8 mouse cellular contexts compared by ENCODE assay signal in genomic region chr5:43235186-43235785, GRCm38 (mm10). TPM values are rescaled to one million over a fixed set of nuclear protein-coding genes. Genes with fewer than 3 reads are reported as not detected.
A peak's percentile ranks its signal among the peaks of the same experiment; 100 is the strongest.
DNase-seq lines count a peak whose midpoint lies in the region; ATAC-seq and TF ChIP-seq lines count a peak whose summit lies in the region.

No protein-coding gene starts in this region.

- H3K9ac ChIP-seq in neural tube, embryonic 11.5 days (ENCODE audit: low read length), result peak overlapping the region; percentile 90
- H3K9ac ChIP-seq in forebrain, embryonic 16.5 days (replicated peaks; ENCODE audit: low read depth, low read length), result peak overlapping the region; percentile 97
- H3K9ac ChIP-seq in hindbrain, embryonic 16.5 days (ENCODE audit: low read depth, low read length), result peak overlapping the region; percentile 99
- H3K9ac ChIP-seq in limb, embryonic 11.5 days (ENCODE audit: low read length), result peak overlapping the region; percentile 81
- peak overlapping the region; percentile 96 for H3K9ac ChIP-seq in stomach, postnatal 0 days (ENCODE audit: low read length)

- peak; percentile 55 for DNase-seq in neural tube, embryonic 11.5 days (ENCODE audit: low spot score)
- no peak for DNase-seq in neural tube, embryonic 10.5 days (ENCODE audit: extremely low spot score, low spot score)
- DNase-seq in adrenal gland, postnatal 36 days, result peak; percentile 65 to 79
- DNase-seq in limb, embryonic 11.5 days (ENCODE audit: low spot score), result no peak
- peak; percentile 60 for DNase-seq in midbrain, embryonic 10.5 days (ENCODE audit: low spot score)
- DNase-seq in stomach, postnatal 0 days (ENCODE audit: low spot score), result no peak

- no peak for ATAC-seq in neural tube, embryonic 11.5 days (ENCODE audit: insufficient read depth, low FRiP score, low TSS enrichment)
- no peak for ATAC-seq in forebrain, embryonic 16.5 days
- ATAC-seq in hindbrain, embryonic 16.5 days, result no peak
- no peak for ATAC-seq in limb, embryonic 11.5 days (ENCODE audit: insufficient number of reproducible peaks, low FRiP score, low TSS enrichment, low read depth)
- no peak for ATAC-seq in stomach, postnatal 0 days (ENCODE audit: low FRiP score, low TSS enrichment)

- no peak for TF ChIP-seq CTCF in stomach, postnatal 0 days (IDR thresholded peaks at IDR 0.05; ENCODE audit: low read depth)

- H3K9me3 ChIP-seq in neural tube, embryonic 11.5 days (ENCODE audit: control insufficient read depth, low read length), result no peaks in the 10 kb centered on the region
- no peaks in the 10 kb centered on the region for H3K9me3 ChIP-seq in forebrain, embryonic 16.5 days (ENCODE audit: control insufficient read depth, low read length)
- no peaks in the 10 kb centered on the region for H3K9me3 ChIP-seq in hindbrain, embryonic 16.5 days (ENCODE audit: control insufficient read depth, low read length)
- H3K9me3 ChIP-seq in limb, embryonic 11.5 days (ENCODE audit: control insufficient read depth, low read length), result no peaks in the 10 kb centered on the region
- H3K9me3 ChIP-seq in midbrain, embryonic 10.5 days (replicated peaks), result no peaks in the 10 kb centered on the region
- no peaks in the 10 kb centered on the region for H3K9me3 ChIP-seq in stomach, postnatal 0 days (ENCODE audit: control insufficient read depth, low read length)

- TF ChIP-seq EP300 in stomach, postnatal 0 days (optimal IDR thresholded peaks at IDR 0.05), result no peak

- peak overlapping the region; percentile 89 for H3K4me3 ChIP-seq in neural tube, embryonic 11.5 days (ENCODE audit: low read depth, low read length)
- peak overlapping the region; percentile 98 for H3K4me3 ChIP-seq in forebrain, embryonic 16.5 days (replicated peaks; ENCODE audit: low read length)
- H3K4me3 ChIP-seq in hindbrain, embryonic 16.5 days (ENCODE audit: low read length), result peak overlapping the region; percentile 100
- H3K4me3 ChIP-seq in limb, embryonic 11.5 days (ENCODE audit: low read depth, low read length), result peak overlapping the region; percentile 84
- peak overlapping the region; percentile 93 for H3K4me3 ChIP-seq in midbrain, embryonic 10.5 days
- H3K4me3 ChIP-seq in stomach, postnatal 0 days (ENCODE audit: low read depth, low read length), result peak overlapping the region; percentile 93

- no peaks in the 10 kb centered on the region for H3K4me1 ChIP-seq in neural tube, embryonic 11.5 days (ENCODE audit: control insufficient read depth, insufficient read depth, low read length)
- peaks cover 8% of the 10 kb centered on the region for H3K4me1 ChIP-seq in forebrain, embryonic 16.5 days (replicated peaks; ENCODE audit: control insufficient read depth, insufficient read depth, low read length)
- peaks cover 13% of the 10 kb centered on the region for H3K4me1 ChIP-seq in hindbrain, embryonic 16.5 days (ENCODE audit: control insufficient read depth, insufficient read depth, low read depth, low read length)
- H3K4me1 ChIP-seq in limb, embryonic 11.5 days (ENCODE audit: control insufficient read depth, insufficient read depth, low read length), result no peaks in the 10 kb centered on the region
- peaks cover 23% of the 10 kb centered on the region for H3K4me1 ChIP-seq in midbrain, embryonic 10.5 days
- H3K4me1 ChIP-seq in stomach, postnatal 0 days (replicated peaks; ENCODE audit: control insufficient read depth, insufficient read depth), result no peaks in the 10 kb centered on the region

- no peaks in the 10 kb centered on the region for H3K27me3 ChIP-seq in neural tube, embryonic 11.5 days (ENCODE audit: control insufficient read depth, insufficient read depth, low read length)
- H3K27me3 ChIP-seq in forebrain, embryonic 16.5 days (replicated peaks; ENCODE audit: control insufficient read depth, insufficient read depth, low read length), result peaks cover 2% of the 10 kb centered on the region; the same call in 1 of the 2 replicates
- H3K27me3 ChIP-seq in hindbrain, embryonic 16.5 days (replicated peaks; ENCODE audit: control insufficient read depth, insufficient read depth, low read length), result no peaks in the 10 kb centered on the region
- no peaks in the 10 kb centered on the region for H3K27me3 ChIP-seq in limb, embryonic 11.5 days (ENCODE audit: control insufficient read depth, insufficient read depth, low read length)
- H3K27me3 ChIP-seq in midbrain, embryonic 10.5 days (ENCODE audit: low read depth, poor library complexity, severe bottlenecking), result peaks cover 27% of the 10 kb centered on the region
- H3K27me3 ChIP-seq in stomach, postnatal 0 days (ENCODE audit: control insufficient read depth, insufficient read depth, low read length), result no peaks in the 10 kb centered on the region

- WGBS in neural tube, embryonic 11.5 days, result 2% methylated on average over 27 of the region's 27 CpGs
- WGBS in forebrain, embryonic 16.5 days, result 2% methylated on average over 27 of the region's 27 CpGs
- 1% methylated on average over 27 of the region's 27 CpGs for WGBS in hindbrain, embryonic 16.5 days
- WGBS in limb, embryonic 11.5 days, result 2% methylated on average over 27 of the region's 27 CpGs
- 3% methylated on average over 27 of the region's 27 CpGs for WGBS in midbrain, embryonic 10.5 days
- 2% methylated on average over 27 of the region's 27 CpGs for WGBS in stomach, postnatal 0 days

- H3K4me2 ChIP-seq in neural tube, embryonic 11.5 days (ENCODE audit: low read depth), result peak overlapping the region; percentile 86
- peak overlapping the region; percentile 82 for H3K4me2 ChIP-seq in forebrain, embryonic 16.5 days (ENCODE audit: low read length)
- peak overlapping the region; percentile 74 for H3K4me2 ChIP-seq in hindbrain, embryonic 16.5 days (ENCODE audit: low read length)
- peak overlapping the region; percentile 99 for H3K4me2 ChIP-seq in limb, embryonic 11.5 days (ENCODE audit: low read depth, severe bottlenecking)
- H3K4me2 ChIP-seq in stomach, postnatal 0 days (replicated peaks; ENCODE audit: low read depth), result peak overlapping the region; percentile 85

- H3K27ac ChIP-seq in neural tube, embryonic 11.5 days (ENCODE audit: low read depth, low read length), result peak overlapping the region; percentile 96
- peak overlapping the region; percentile 96 for H3K27ac ChIP-seq in forebrain, embryonic 16.5 days (ENCODE audit: low read length)
- peak overlapping the region; percentile 100 for H3K27ac ChIP-seq in hindbrain, embryonic 16.5 days (ENCODE audit: low read depth, low read length)
- H3K27ac ChIP-seq in limb, embryonic 11.5 days (replicated peaks; ENCODE audit: low read depth, low read length), result no peak overlapping the region
- H3K27ac ChIP-seq in midbrain, embryonic 10.5 days (replicated peaks), result peak overlapping the region; percentile 93
- H3K27ac ChIP-seq in stomach, postnatal 0 days (replicated peaks), result peak overlapping the region; percentile 99

- no peaks in the 10 kb centered on the region for H3K36me3 ChIP-seq in neural tube, embryonic 11.5 days (ENCODE audit: control insufficient read depth, insufficient read depth, low read length)
- no peaks in the 10 kb centered on the region for H3K36me3 ChIP-seq in forebrain, embryonic 16.5 days (ENCODE audit: control insufficient read depth, insufficient read depth)
- no peaks in the 10 kb centered on the region for H3K36me3 ChIP-seq in hindbrain, embryonic 16.5 days (ENCODE audit: control insufficient read depth, insufficient read depth, low read length)
- H3K36me3 ChIP-seq in limb, embryonic 11.5 days (ENCODE audit: control insufficient read depth, insufficient read depth, low read length), result no peaks in the 10 kb centered on the region
- no peaks in the 10 kb centered on the region for H3K36me3 ChIP-seq in midbrain, embryonic 10.5 days
- no peaks in the 10 kb centered on the region for H3K36me3 ChIP-seq in stomach, postnatal 0 days (ENCODE audit: control insufficient read depth, insufficient read depth, low read length)

RNA-seq across cellular contexts. Expression of gene Cpeb2, which starts 2.3 kb away (rescaled TPM):
- polyA plus RNA-seq in neural tube, embryonic 11.5 days (2014; fragmentation: Nextera tagmentation; extraction: Ambion mirVana), result 5.2 and 6.9 TPM in 2 replicates
- 10 to 100 TPM; 37.9 to 38.9 TPM for total RNA-seq in adrenal gland, postnatal 36 days (2021)
- polyA plus RNA-seq in forebrain, embryonic 16.5 days (2015; fragmentation: Nextera tagmentation; extraction: Ambion mirVana), result 7.4 and 8.1 TPM in 2 replicates
- polyA plus RNA-seq in hindbrain, embryonic 16.5 days (2015; fragmentation: Nextera tagmentation; extraction: Ambion mirVana), result 13.2 and 14.6 TPM in 2 replicates
- polyA plus RNA-seq in limb, embryonic 11.5 days (2014; fragmentation: Nextera tagmentation; extraction: Ambion mirVana), result 0.56 and 1.2 TPM in 2 replicates
- polyA plus RNA-seq in midbrain, embryonic 10.5 days (2016; fragmentation: Nextera tagmentation; extraction: Ambion mirVana), result 2.3 and 2.8 TPM in 2 replicates
- 7.2 and 7.3 TPM in 2 replicates for polyA plus RNA-seq in stomach, postnatal 0 days (2015; fragmentation: Nextera tagmentation; extraction: Ambion mirVana)

Comparison
In these comparisons a context has a peak if more than half of its experiments do, and no peak if none do; other contexts are left out.
1. DNase-seq: peak in neural tube, embryonic 11.5 days (single experiment), adrenal gland, postnatal 36 days (2 of 2) and midbrain, embryonic 10.5 days (single experiment); none in neural tube, embryonic 10.5 days (single experiment), limb, embryonic 11.5 days (single experiment) and stomach, postnatal 0 days (single experiment).
2. Peak in every context shown above with its lines, with median percentiles within 50 percentile points of each other: H3K4me2 ChIP-seq, H3K4me3 ChIP-seq and H3K9ac ChIP-seq.